Mouse (Mus musculus) spleen, adult 2 months (tissue): ENCODE results near the gene Tpte. TPM values are rescaled to one million over a fixed set of nuclear protein-coding genes. Genes with fewer than 3 reads are reported as not detected.
A peak's percentile ranks its signal among the peaks of the same experiment; 100 is the strongest.

Experiments used
- DNase-seq, 2 experiments: peaks; one replicate each; pipeline versions ENCODE4 v3.0.0 to v3.0.0-alpha.2; 2012 to 2021; ENCODE audit warnings: low spot score in 2 of 2, low read depth in 1 of 2
- H3K27ac ChIP-seq: fragments of 200-500 bp; 2 replicates; pipeline ENCODE4 v1.5.1; 2012; ENCODE audit warnings: low read length, inconsistent platforms; ENCODE audit not compliant: insufficient read depth
- H3K27me3 ChIP-seq: fragments of 200-500 bp; 2 replicates; pipeline ENCODE4 v1.6.1; 2012; ENCODE audit warnings: mild to moderate bottlenecking, moderate library complexity, low read length, inconsistent platforms; ENCODE audit not compliant: control insufficient read depth, insufficient read depth
- H3K36me3 ChIP-seq: fragments of 200-500 bp; 2 replicates; pipeline ENCODE4 v1.6.1; 2012; ENCODE audit warnings: mild to moderate bottlenecking, low read length, inconsistent platforms; ENCODE audit not compliant: control insufficient read depth, insufficient read depth
- H3K4me1 ChIP-seq: fragments of 200-500 bp; 2 replicates; pipeline ENCODE4 v1.6.1; 2011; ENCODE audit warnings: inconsistent platforms; ENCODE audit not compliant: control insufficient read depth, insufficient read depth, insufficient read length
- H3K4me3 ChIP-seq: fragments of 200-500 bp; 2 replicates; pipeline ENCODE4 v1.5.1; 2011; ENCODE audit warnings: mild to moderate bottlenecking, inconsistent platforms; ENCODE audit not compliant: insufficient read depth, insufficient read length; ENCODE audit errors: extremely low read depth
- CTCF ChIP-seq: fragments of 200-500 bp; IDR thresholded peaks from 2 replicates; pipeline ENCODE4 v1.5.1; 2011; ENCODE audit warnings: mild to moderate bottlenecking, inconsistent platforms; ENCODE audit not compliant: insufficient read depth, insufficient read length, insufficient replicate concordance; ENCODE audit errors: extremely low read depth
- POLR2A ChIP-seq: fragments of 200-500 bp; IDR thresholded peaks from 2 replicates; pipeline ENCODE4 v1.6.1; 2011; ENCODE audit warnings: low read depth, low read length, inconsistent platforms
- WGBS: fragments of 180-500 bp; shearing (Covaris S2); methylation state at CpG from one replicate; pipeline ENCODE4 v1.1.7; 2018; 5-methylcytosine and 5-hydroxymethylcytosine counted together
- polyA plus RNA-seq: library from polyadenylated mRNA; depleted of rRNA; stranded (reverse); fragments of >200 nt; gene quantifications from 2 replicates; pipeline ENCODE4 v1.2.3, GENCODE M21; 2012

Tpte gene
- polyA plus RNA-seq, 1 experiment: not detected

- peaks cover 2% of the 10 kb centered on the region; the same call in 1 of the 2 replicates for H3K4me1 ChIP-seq
- no peak for TF ChIP-seq POLR2A
- no peak for TF ChIP-seq CTCF
- no peaks in the 10 kb centered on the region for H3K27me3 ChIP-seq
- peak overlapping the region; percentile 52; the same call in 1 of the 2 replicates for H3K27ac ChIP-seq
- no peak overlapping the region for H3K4me3 ChIP-seq
- DNase-seq: no peak
- 65% methylated on average over 6 of the region's 6 CpGs for WGBS
- H3K36me3 ChIP-seq: no peaks in the 10 kb centered on the region
Observed at GRCm38 (mm10) chr8:22359359-22359758, 76.1 kb downstream of the Tpte start.

- TF ChIP-seq CTCF: no peak
- no peak for TF ChIP-seq POLR2A
- peak overlapping the region; percentile 52; the same call in 1 of the 2 replicates for H3K27ac ChIP-seq
- WGBS: 72% methylated on average over 6 of the region's 6 CpGs
Observed at GRCm38 (mm10) chr8:22359882-22360281, 76.6 kb downstream of the Tpte start.

DNA sequence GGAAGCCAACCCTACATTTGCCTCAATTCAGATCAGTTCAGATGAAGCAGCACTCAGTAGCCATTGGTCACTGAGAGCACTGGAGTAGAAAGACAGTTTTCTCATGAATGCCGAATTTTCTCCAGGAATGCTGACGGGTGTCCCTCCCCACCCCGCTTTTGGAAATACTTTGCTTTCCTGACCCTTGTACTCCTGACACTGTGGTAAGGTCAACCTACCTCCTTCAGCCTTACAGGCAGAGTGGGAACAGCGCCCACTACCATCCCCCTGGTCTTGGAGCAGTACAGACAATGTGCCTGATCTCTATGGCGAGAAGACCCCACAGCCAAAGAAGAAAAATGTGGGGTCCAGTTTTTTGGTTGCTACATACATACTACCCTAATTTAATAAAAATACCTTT is 93.1 kb downstream of the Tpte start:
- DNase-seq: no peak
- Histone ChIP-seq H3K27ac (no peak overlapping the region), H3K27me3 (0 out of 2 replicates have a peak, but pooled peaks cover 2% of the 10 kb centered on the region), H3K4me3 (no peak overlapping the region), H3K36me3 (peaks cover 2% of the 10 kb centered on the region), H3K4me1 (no peaks in the 10 kb centered on the region)
- no peak for TF ChIP-seq CTCF
- no peak for TF ChIP-seq POLR2A
- 95% methylated on average over 5 of the region's 5 CpGs for WGBS

More at GRCm38 (mm10) chr8:22359882-22360281, 76.6 kb downstream of the Tpte start:
- peaks cover 2% of the 10 kb centered on the region; the same call in 1 of the 2 replicates for H3K4me1 ChIP-seq
- no peaks in the 10 kb centered on the region for H3K36me3 ChIP-seq
- no peak for DNase-seq
- H3K27me3 ChIP-seq: no peaks in the 10 kb centered on the region
- no peak overlapping the region for H3K4me3 ChIP-seq

- DNase-seq: peak in 1 of 2 experiments; percentile 41
- peaks cover 2% of the 10 kb centered on the region for H3K36me3 ChIP-seq
- H3K27me3 ChIP-seq: 0 out of 2 replicates have a peak, but pooled peaks cover 2% of the 10 kb centered on the region
- peak; percentile 52; the same call in 1 of the 2 replicates for TF ChIP-seq CTCF
- no peak for TF ChIP-seq POLR2A
- no peak overlapping the region for H3K4me3 ChIP-seq
- H3K4me1 ChIP-seq: no peaks in the 10 kb centered on the region
- H3K27ac ChIP-seq: no peak overlapping the region
- WGBS: 63% methylated on average over 5 of the region's 5 CpGs
Observed at GRCm38 (mm10) chr8:22376903-22377302, 93.7 kb downstream of the Tpte start.

DNA sequence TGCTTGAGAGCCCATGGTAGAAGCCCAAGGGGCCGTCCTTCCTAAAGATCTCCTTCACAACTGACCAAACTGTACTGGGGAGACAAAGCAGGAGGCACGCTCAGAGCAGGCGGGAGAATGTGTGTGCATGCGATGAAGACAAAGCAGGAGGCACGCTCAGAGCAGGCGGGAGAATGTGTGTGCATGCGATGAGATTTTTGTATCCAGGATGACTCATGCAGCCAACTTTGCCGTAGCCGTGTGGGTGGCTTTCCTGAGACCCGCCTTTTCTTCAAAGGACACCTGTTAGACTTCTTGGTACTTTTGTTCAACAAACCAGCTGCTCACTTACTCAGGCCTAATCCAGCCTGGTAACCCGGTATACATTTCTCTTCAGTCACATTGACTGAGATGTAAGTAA is 97.7 kb downstream of the Tpte start:
- Histone ChIP-seq H3K36me3 (peaks cover 3% of the 10 kb centered on the region), H3K27me3 (0 out of 2 replicates have a peak, but pooled peaks cover 2% of the 10 kb centered on the region), H3K4me3 (no peak overlapping the region), H3K4me1 (no peaks in the 10 kb centered on the region), H3K27ac (no peak overlapping the region)
- 93% methylated on average over 11 of the region's 11 CpGs for WGBS
- no peak for TF ChIP-seq CTCF
- no peak for TF ChIP-seq POLR2A
- no peak for DNase-seq

- Histone ChIP-seq H3K36me3 (peaks cover 1% of the 10 kb centered on the region), H3K4me1 (no peaks in the 10 kb centered on the region), H3K27ac (no peak overlapping the region), H3K4me3 (no peak overlapping the region), H3K27me3 (no peaks in the 10 kb centered on the region)
- TF ChIP-seq POLR2A: no peak
- no peak for DNase-seq
- WGBS: 90% methylated on average over 19 of the region's 19 CpGs
Observed at GRCm38 (mm10) chr8:22382824-22383595, 99.8 kb downstream of the Tpte start.

DNA sequence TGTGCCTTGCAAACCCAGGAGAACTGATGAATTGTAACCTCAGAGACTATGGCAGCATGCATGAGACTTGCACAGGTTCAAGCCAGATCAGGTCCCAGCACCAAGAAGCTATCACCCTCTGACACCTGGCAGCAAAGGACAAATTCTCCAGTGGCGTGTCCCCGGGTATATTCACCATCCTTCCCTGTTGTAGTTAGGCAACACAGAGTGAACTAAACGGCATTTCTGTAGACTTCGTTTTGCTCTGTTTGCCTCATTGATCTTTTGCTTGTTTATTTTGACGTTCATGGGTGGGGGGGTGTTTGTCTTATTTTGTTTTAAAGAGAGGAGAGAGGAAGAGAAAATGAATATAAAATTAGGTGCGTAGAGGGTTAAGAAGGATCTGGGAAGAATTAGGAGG is 101.9 kb downstream of the Tpte start:
- DNase-seq: no peak
- H3K4me3 ChIP-seq: no peak overlapping the region
- TF ChIP-seq POLR2A: no peak
- TF ChIP-seq CTCF: no peak
- H3K27me3 ChIP-seq: no peaks in the 10 kb centered on the region
- no peaks in the 10 kb centered on the region for H3K4me1 ChIP-seq
- WGBS: 90% methylated on average over 6 of the region's 6 CpGs
- no peak overlapping the region for H3K27ac ChIP-seq
- H3K36me3 ChIP-seq: peaks cover 1% of the 10 kb centered on the region; the same call in 1 of the 2 replicates
